Mouse (Mus musculus): ENCODE results near the gene Tmem206.

DNA sequence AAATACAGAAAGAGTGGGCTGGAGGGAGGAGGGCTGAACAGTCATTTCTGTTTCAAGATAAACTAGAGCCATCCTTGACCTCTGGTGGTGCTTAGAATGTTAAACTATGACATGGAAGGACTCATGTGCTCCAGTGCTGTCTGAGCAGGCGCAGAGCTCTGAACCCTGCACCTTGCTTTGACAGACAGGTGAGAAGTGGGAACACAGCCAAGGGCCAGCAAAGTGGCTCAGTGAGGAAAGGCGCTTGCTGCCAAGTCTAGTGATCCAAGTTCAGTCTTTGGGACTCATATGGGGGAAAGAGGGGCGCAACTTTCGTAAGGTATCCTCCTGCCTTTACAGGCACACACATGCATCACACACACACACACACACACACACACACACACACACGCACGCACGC, 49.5 kb upstream of the Tmem206 start:
- TF ChIP-seq POLR2A (IDR thresholded peaks at IDR 0.05; ENCODE audit: insufficient read depth, low read depth, low read length) (no peak), CTCF (IDR thresholded peaks at IDR 0.05; ENCODE audit: insufficient read depth, low read depth, low read length) (no peak)

All from olfactory bulb, adult 2 months (tissue).